Mouse (Mus musculus) hindbrain, embryonic 10.5 days (tissue): ENCODE measurements at regions not wholly inside any gene's neighbourhood (a gene's known extent, or its start where the extent isn't known, plus 50 kb on each side); places are given as distances from the start of the nearest gene placed in this dataset.

Experiments used
- DNase-seq: peaks from one replicate; pipeline ENCODE4 v3.0.0-alpha.2; 2017; ENCODE audit warnings: low spot score
- H3K27ac ChIP-seq: fragments of 300-500 bp; sonication (generic); 2 replicates; pipeline ENCODE4 v1.5.1; 2016; ENCODE audit warnings: mild to moderate bottlenecking, moderate library complexity
- H3K27me3 ChIP-seq: fragments of 300-500 bp; sonication (generic); 2 replicates; pipeline ENCODE4 v1.6.1; 2016; ENCODE audit warnings: mild to moderate bottlenecking; ENCODE audit not compliant: poor library complexity, insufficient read depth, severe bottlenecking
- H3K36me3 ChIP-seq: fragments of 300-500 bp; sonication (generic); 2 replicates; pipeline ENCODE4 v1.6.1; 2016; ENCODE audit warnings: mild to moderate bottlenecking, moderate library complexity
- H3K4me1 ChIP-seq: fragments of 300-500 bp; sonication (generic); replicated peaks from 2 replicates; pipeline ENCODE4 v1.6.1; 2016; ENCODE audit warnings: mild to moderate bottlenecking
- H3K4me3 ChIP-seq: fragments of 300-500 bp; sonication (generic); 2 replicates; pipeline ENCODE4 v1.5.1; 2016; ENCODE audit warnings: mild to moderate bottlenecking, moderate library complexity
- H3K9me3 ChIP-seq: fragments of 300-500 bp; sonication (generic); 2 replicates; pipeline ENCODE4 v1.6.1; 2016; ENCODE audit warnings: mild to moderate bottlenecking, moderate library complexity
- WGBS: fragments of 180-500 bp; shearing (Covaris S2); methylation state at CpG from one replicate; pipeline ENCODE4 v1.1.7; 2016; 5-methylcytosine and 5-hydroxymethylcytosine counted together

GRCm38 (mm10) chr4:127862875-127863274 lies 107.9 kb downstream of the CK137956 start:
- no peaks in the 10 kb centered on the region for H3K9me3 ChIP-seq
- H3K27ac ChIP-seq = peak overlapping the region; percentile 59; the same call in 1 of the 2 replicates
- H3K36me3 ChIP-seq = no peaks in the 10 kb centered on the region
- no peak for DNase-seq
- H3K27me3 ChIP-seq = no peaks in the 10 kb centered on the region
- peaks cover 14% of the 10 kb centered on the region for H3K4me1 ChIP-seq
- 90% methylated on average over 5 of the region's 5 CpGs for WGBS
- H3K4me3 ChIP-seq = no peak overlapping the region

- Histone ChIP-seq H3K4me1 (peaks cover 14% of the 10 kb centered on the region), H3K36me3 (no peaks in the 10 kb centered on the region), H3K4me3 (no peak overlapping the region), H3K27me3 (no peaks in the 10 kb centered on the region), H3K9me3 (no peaks in the 10 kb centered on the region), H3K27ac (peak overlapping the region; percentile 40)
- 64% methylated on average over 16 of the region's 16 CpGs for WGBS
- no peak for DNase-seq
Measured at GRCm38 (mm10) chr4:127861319-127862117, 109.2 kb downstream of the CK137956 start.

- 84% methylated on average over 4 of the region's 4 CpGs for WGBS
- H3K9me3 ChIP-seq = no peaks in the 10 kb centered on the region
- H3K27ac ChIP-seq = no peak overlapping the region
- no peaks in the 10 kb centered on the region for H3K27me3 ChIP-seq
- no peak for DNase-seq
- H3K4me3 ChIP-seq = no peak overlapping the region
- H3K4me1 ChIP-seq = peaks cover 14% of the 10 kb centered on the region
- H3K36me3 ChIP-seq = no peaks in the 10 kb centered on the region
Measured at GRCm38 (mm10) chr4:127860271-127860670, 110.5 kb downstream of the CK137956 start.

- Histone ChIP-seq H3K9me3 (no peaks in the 10 kb centered on the region), H3K4me3 (no peak overlapping the region), H3K27ac (no peak overlapping the region), H3K36me3 (no peaks in the 10 kb centered on the region), H3K4me1 (peaks cover 14% of the 10 kb centered on the region), H3K27me3 (no peaks in the 10 kb centered on the region)
- 91% methylated on average over 6 of the region's 6 CpGs for WGBS
- DNase-seq = no peak
Measured at GRCm38 (mm10) chr4:127859505-127859904, 111.2 kb downstream of the CK137956 start.

GRCm38 (mm10) chr4:127858566-127858965 lies 112.2 kb downstream of the CK137956 start:
- Histone ChIP-seq H3K9me3 (no peaks in the 10 kb centered on the region), H3K27me3 (no peaks in the 10 kb centered on the region), H3K27ac (no peak overlapping the region), H3K4me3 (no peak overlapping the region), H3K4me1 (peaks cover 14% of the 10 kb centered on the region), H3K36me3 (no peaks in the 10 kb centered on the region)
- DNase-seq = no peak
- WGBS = 87% methylated on average over 3 of the region's 3 CpGs

- no peak overlapping the region for H3K4me3 ChIP-seq
- no peaks in the 10 kb centered on the region for H3K4me1 ChIP-seq
- no peaks in the 10 kb centered on the region for H3K9me3 ChIP-seq
- no peak for DNase-seq
- 80% methylated on average over 1 of the region's 1 CpGs for WGBS
- H3K27me3 ChIP-seq = no peaks in the 10 kb centered on the region
- no peak overlapping the region for H3K27ac ChIP-seq
- H3K36me3 ChIP-seq = no peaks in the 10 kb centered on the region
Measured at GRCm38 (mm10) chr4:127855836-127856235, 114.9 kb downstream of the CK137956 start.

- no peaks in the 10 kb centered on the region for H3K4me1 ChIP-seq
- H3K27me3 ChIP-seq = no peaks in the 10 kb centered on the region
- no peak overlapping the region for H3K27ac ChIP-seq
- H3K9me3 ChIP-seq = no peaks in the 10 kb centered on the region
- H3K36me3 ChIP-seq = no peaks in the 10 kb centered on the region
- no peak for DNase-seq
- 93% methylated on average over 3 of the region's 3 CpGs for WGBS
- H3K4me3 ChIP-seq = no peak overlapping the region
Measured at GRCm38 (mm10) chr4:127854776-127855409, 115.9 kb downstream of the CK137956 start.

GRCm38 (mm10) chr4:127849306-127849705 lies 121.4 kb downstream of the CK137956 start:
- Histone ChIP-seq H3K27ac (no peak overlapping the region), H3K4me3 (no peak overlapping the region), H3K27me3 (no peaks in the 10 kb centered on the region), H3K9me3 (no peaks in the 10 kb centered on the region), H3K4me1 (peaks cover 14% of the 10 kb centered on the region), H3K36me3 (no peaks in the 10 kb centered on the region)
- WGBS = 90% methylated on average over 5 of the region's 5 CpGs
- DNase-seq = no peak

GRCm38 (mm10) chr4:127846321-127846720 lies 124.4 kb downstream of the CK137956 start:
- Histone ChIP-seq H3K4me3 (no peak overlapping the region), H3K27me3 (no peaks in the 10 kb centered on the region), H3K36me3 (no peaks in the 10 kb centered on the region), H3K9me3 (no peaks in the 10 kb centered on the region), H3K27ac (peak overlapping the region; percentile 70), H3K4me1 (peaks cover 14% of the 10 kb centered on the region)
- 21% methylated on average over 3 of the region's 3 CpGs for WGBS
- DNase-seq = peak; percentile 48

- WGBS = 86% methylated on average over 7 of the region's 7 CpGs
- Histone ChIP-seq H3K27me3 (no peaks in the 10 kb centered on the region), H3K4me3 (no peak overlapping the region), H3K27ac (no peak overlapping the region), H3K9me3 (no peaks in the 10 kb centered on the region), H3K4me1 (peaks cover 14% of the 10 kb centered on the region), H3K36me3 (no peaks in the 10 kb centered on the region)
- DNase-seq = no peak
Measured at GRCm38 (mm10) chr4:127843421-127843820, 127.3 kb downstream of the CK137956 start.

- no peaks in the 10 kb centered on the region for H3K27me3 ChIP-seq
- H3K36me3 ChIP-seq = no peaks in the 10 kb centered on the region
- H3K4me1 ChIP-seq = peaks cover 10% of the 10 kb centered on the region
- H3K9me3 ChIP-seq = no peaks in the 10 kb centered on the region
- 85% methylated on average over 6 of the region's 6 CpGs for WGBS
- no peak for DNase-seq
- H3K27ac ChIP-seq = no peak overlapping the region
- H3K4me3 ChIP-seq = no peak overlapping the region
Measured at GRCm38 (mm10) chr4:127833668-127834067, 137.1 kb downstream of the CK137956 start.

- Histone ChIP-seq H3K9me3 (no peaks in the 10 kb centered on the region), H3K27ac (no peak overlapping the region), H3K27me3 (no peaks in the 10 kb centered on the region), H3K4me3 (no peak overlapping the region), H3K4me1 (no peaks in the 10 kb centered on the region), H3K36me3 (no peaks in the 10 kb centered on the region)
- WGBS = 93% methylated on average over 8 of the region's 8 CpGs
- no peak for DNase-seq
Measured at GRCm38 (mm10) chr4:127826988-127827387, 143.8 kb downstream of the CK137956 start.

GRCm38 (mm10) chr4:127819501-127819900 lies 151.2 kb downstream of the CK137956 start:
- no peak overlapping the region for H3K4me3 ChIP-seq
- no peak overlapping the region for H3K27ac ChIP-seq
- whole genome bisulfite sequencing = 82% methylated on average over 8 of the region's 8 CpGs
- H3K9me3 ChIP-seq = peaks cover 3% of the 10 kb centered on the region
- no peaks in the 10 kb centered on the region for H3K36me3 ChIP-seq
- no peaks in the 10 kb centered on the region for H3K4me1 ChIP-seq
- DNase-seq = no peak
- no peaks in the 10 kb centered on the region for H3K27me3 ChIP-seq
